Mouse (Mus musculus): ENCODE measurements around the gene Sfxn3.

Gene Sfxn3

GRCm38 (mm10) chr19:45047935-45048643 lies 786 bp downstream of the Sfxn3 start:
- peak; percentile 39 for DNase-seq

GRCm38 (mm10) chr19:45048644-45049365 lies 1.5 kb downstream of the Sfxn3 start:
- DNase-seq = peak in 1 of 2 experiments; percentile 35

GRCm38 (mm10) chr19:45049523-45049922 lies 2.2 kb downstream of the Sfxn3 start:
- DNase-seq = no peak

GRCm38 (mm10) chr19:45053451-45053850 lies 6.1 kb downstream of the Sfxn3 start:
- DNase-seq = no peak

- no peak for DNase-seq
Measured at GRCm38 (mm10) chr19:45054892-45055690, 7.8 kb downstream of the Sfxn3 start.

- DNase-seq = peak in 1 of 2 experiments; percentile 48
Measured at GRCm38 (mm10) chr19:45056364-45056763, 9.1 kb downstream of the Sfxn3 start.

GRCm38 (mm10) chr19:45056908-45057698 lies 9.8 kb downstream of the Sfxn3 start:
- DNase-seq = no peak

- DNase-seq = no peak
Measured at GRCm38 (mm10) chr19:45057724-45058112, 10.4 kb downstream of the Sfxn3 start.

- peak; percentile 95 to 97 for DNase-seq
Measured at GRCm38 (mm10) chr19:45058113-45058839, 11.0 kb downstream of the Sfxn3 start.

- no peak for DNase-seq
Measured at GRCm38 (mm10) chr19:45058841-45059240, 11.5 kb downstream of the Sfxn3 start.

- peak in 1 of 2 experiments; percentile 66 for DNase-seq
Measured at GRCm38 (mm10) chr19:45063565-45064292, 16.4 kb downstream of the Sfxn3 start.

- DNase-seq = no peak
Measured at GRCm38 (mm10) chr19:45065226-45065625, 17.9 kb downstream of the Sfxn3 start.

- no peak for DNase-seq
Measured at GRCm38 (mm10) chr19:45067170-45067569, 19.9 kb downstream of the Sfxn3 start.

GRCm38 (mm10) chr19:45067758-45068510 lies 20.6 kb downstream of the Sfxn3 start:
- DNase-seq = no peak

- peak in 1 of 2 experiments; percentile 66 for DNase-seq
Measured at GRCm38 (mm10) chr19:45073871-45074542, 26.7 kb downstream of the Sfxn3 start.

- DNase-seq = peak; percentile 93 to 95
Measured at GRCm38 (mm10) chr19:45074580-45075322, 27.4 kb downstream of the Sfxn3 start, which contains the start of gene Kazald1. TSS of gene Kazald1 (plus strand) at chr19:45075241.

GRCm38 (mm10) chr19:45075323-45076035 lies 28.2 kb downstream of the Sfxn3 start:
- no peak for DNase-seq

GRCm38 (mm10) chr19:45076036-45076575 lies 28.8 kb downstream of the Sfxn3 start:
- no peak for DNase-seq
